Mouse (Mus musculus): Measurements from ENCODE around the gene Dcaf5. TPM values are rescaled to one million over a fixed set of nuclear protein-coding genes. Genes with fewer than 3 reads are reported as not detected.
A peak's percentile ranks its signal among the peaks of the same experiment; 100 is the strongest.

Gene Dcaf5
- polyA plus RNA-seq, 1 experiment from 2014 or later, result 17.4 TPM

DNA sequence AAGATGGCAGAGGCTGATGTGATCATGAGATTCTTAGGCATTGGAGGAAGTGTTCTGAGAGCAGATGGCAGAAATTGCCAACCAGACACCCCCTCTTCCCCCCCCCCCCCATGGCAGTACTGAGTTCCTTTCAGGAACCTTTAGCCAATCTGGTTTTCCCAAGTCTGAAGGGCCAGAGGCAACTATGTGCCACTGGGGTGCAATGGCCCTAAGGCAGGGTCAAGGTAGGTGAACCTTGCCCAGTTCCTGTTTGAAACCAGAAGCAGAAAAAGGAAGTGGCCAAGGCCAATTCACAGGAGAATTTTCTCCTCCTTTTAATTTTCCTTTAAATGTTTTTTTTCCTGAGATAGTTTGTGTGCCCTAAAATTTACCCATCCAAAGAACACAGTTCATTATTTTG, 110.4 kb downstream of the Dcaf5 start:
- H3K4me2 ChIP-seq (replicated peaks), result no peak overlapping the region
- H3K9ac ChIP-seq, result no peak overlapping the region
- H3K27me3 ChIP-seq, result no peaks in the 10 kb centered on the region
- peaks cover 27% of the 10 kb centered on the region for H3K4me1 ChIP-seq
- ATAC-seq (ENCODE audit: low FRiP score, low read depth), result no peak
- no peaks in the 10 kb centered on the region for H3K36me3 ChIP-seq
- no peak overlapping the region for H3K27ac ChIP-seq
- no peak overlapping the region for H3K4me3 ChIP-seq
- no peaks in the 10 kb centered on the region for H3K9me3 ChIP-seq

DNA sequence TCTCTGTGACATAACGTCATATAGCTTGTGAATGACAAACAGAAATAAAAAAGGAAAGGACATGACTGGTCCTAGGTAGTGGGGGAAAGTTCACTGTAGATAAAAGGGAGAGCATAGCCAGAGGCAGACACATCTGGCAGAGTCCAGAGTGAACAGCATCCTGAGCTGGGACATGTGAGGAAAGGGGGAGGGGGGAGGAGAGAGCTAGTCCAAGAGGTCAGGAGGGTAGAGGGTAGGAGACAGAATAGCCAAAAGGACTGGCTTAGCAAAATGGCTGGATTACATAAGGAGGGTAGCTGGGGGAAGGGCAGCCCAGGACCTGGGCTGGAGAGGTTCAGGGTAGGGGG, 111.6 kb downstream of the Dcaf5 start:
- no peak overlapping the region for H3K27ac ChIP-seq
- WGBS, result 30% methylated on average over 1 of the region's 1 CpGs

GRCm38 (mm10) chr12:80324051-80324784, 112.2 kb downstream of the Dcaf5 start:
- H3K27me3 ChIP-seq, result no peaks in the 10 kb centered on the region
- no peak overlapping the region for H3K9ac ChIP-seq
- no peak overlapping the region for H3K4me3 ChIP-seq
- H3K4me1 ChIP-seq, result peaks cover 22% of the 10 kb centered on the region
- no peaks in the 10 kb centered on the region for H3K9me3 ChIP-seq
- ATAC-seq (ENCODE audit: low FRiP score, low read depth), result no peak
- H3K4me2 ChIP-seq (replicated peaks), result no peak overlapping the region
- no peak overlapping the region for H3K27ac ChIP-seq
- H3K36me3 ChIP-seq, result no peaks in the 10 kb centered on the region
- 34% methylated on average over 9 of the region's 9 CpGs for WGBS

More for the DNA sequence above, 111.6 kb downstream of the Dcaf5 start:
- no peak overlapping the region for H3K4me2 ChIP-seq (replicated peaks)
- ATAC-seq (ENCODE audit: low FRiP score, low read depth), result no peak
- no peaks in the 10 kb centered on the region for H3K27me3 ChIP-seq
- H3K9ac ChIP-seq, result no peak overlapping the region
- peaks cover 25% of the 10 kb centered on the region for H3K4me1 ChIP-seq
- H3K36me3 ChIP-seq, result no peaks in the 10 kb centered on the region
- H3K4me3 ChIP-seq, result no peak overlapping the region
- no peaks in the 10 kb centered on the region for H3K9me3 ChIP-seq

DNA sequence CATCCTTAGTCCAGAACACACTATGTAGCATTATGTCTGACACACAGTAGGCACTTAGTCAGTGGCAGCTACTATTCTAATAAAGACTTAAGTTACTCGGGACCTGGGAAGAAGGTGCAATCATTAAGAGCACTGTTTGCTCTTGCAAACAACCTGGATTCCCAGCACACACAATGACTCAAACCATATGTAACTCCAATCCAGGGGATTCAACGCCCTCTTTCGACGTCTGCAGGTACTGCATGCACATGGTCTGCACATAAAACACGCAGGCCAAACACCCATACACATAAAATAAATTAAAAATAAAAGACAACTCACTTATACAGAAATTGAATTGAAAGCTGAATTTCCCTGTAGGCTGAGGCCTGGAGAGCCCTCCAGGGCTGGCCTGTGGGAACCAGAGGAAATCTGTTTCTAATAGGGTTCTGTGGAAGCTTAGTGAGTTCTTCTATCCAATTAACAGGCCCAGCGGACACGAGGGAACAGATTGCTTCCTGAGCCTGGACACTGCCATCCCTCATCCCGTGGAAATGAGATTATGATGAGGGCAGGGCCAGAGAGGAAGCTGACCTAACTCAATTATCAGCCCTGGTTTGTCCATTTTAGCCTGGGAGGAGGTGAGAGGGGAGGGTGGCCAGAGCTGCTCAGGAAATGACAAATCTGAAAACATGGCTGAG, 112.9 kb downstream of the Dcaf5 start:
- no peaks in the 10 kb centered on the region for H3K9me3 ChIP-seq
- H3K4me2 ChIP-seq (replicated peaks), result no peak overlapping the region
- no peak overlapping the region for H3K9ac ChIP-seq
- H3K4me3 ChIP-seq, result no peak overlapping the region
- H3K27ac ChIP-seq, result no peak overlapping the region
- 47% methylated on average over 8 of the region's 8 CpGs for WGBS
- H3K36me3 ChIP-seq, result no peaks in the 10 kb centered on the region
- no peaks in the 10 kb centered on the region for H3K27me3 ChIP-seq
- no peak for ATAC-seq (ENCODE audit: low FRiP score, low read depth)
- peaks cover 27% of the 10 kb centered on the region for H3K4me1 ChIP-seq

GRCm38 (mm10) chr12:80322494-80322893, 113.9 kb downstream of the Dcaf5 start:
- Histone ChIP-seq H3K9ac (no peak overlapping the region), H3K4me2 (replicated peaks) (no peak overlapping the region), H3K4me1 (peaks cover 27% of the 10 kb centered on the region), H3K27ac (no peak overlapping the region), H3K36me3 (no peaks in the 10 kb centered on the region), H3K9me3 (no peaks in the 10 kb centered on the region), H3K27me3 (no peaks in the 10 kb centered on the region), H3K4me3 (no peak overlapping the region)
- no peak for ATAC-seq (ENCODE audit: low FRiP score, low read depth)
- 71% methylated on average over 6 of the region's 6 CpGs for WGBS

DNA sequence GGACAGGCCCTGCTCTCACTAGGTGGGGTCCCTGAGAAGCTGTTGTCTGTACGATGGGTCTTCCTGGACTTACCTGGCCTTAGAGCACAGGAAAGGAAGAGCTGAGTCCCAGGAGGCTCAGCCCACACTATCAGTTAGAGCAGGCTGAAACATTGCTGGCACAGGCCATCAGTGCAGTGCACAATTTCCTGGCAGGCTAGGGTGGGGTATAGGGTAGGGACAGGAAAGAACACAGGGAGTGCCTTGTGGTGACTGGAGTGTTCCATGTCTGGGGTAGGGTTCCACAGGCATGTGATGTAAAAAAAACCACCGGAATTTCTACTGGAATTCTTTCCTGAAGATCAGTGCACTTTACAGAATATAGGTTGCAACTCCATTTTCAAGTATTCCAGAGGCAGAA, 117.3 kb downstream of the Dcaf5 start:
- WGBS, result 79% methylated on average over 2 of the region's 2 CpGs
- H3K27ac ChIP-seq, result peak overlapping the region; percentile 52; the same call in 1 of the 2 replicates
- no peak overlapping the region for H3K4me2 ChIP-seq (replicated peaks)
- H3K9ac ChIP-seq, result no peak overlapping the region
- H3K9me3 ChIP-seq, result no peaks in the 10 kb centered on the region
- H3K27me3 ChIP-seq, result no peaks in the 10 kb centered on the region
- no peaks in the 10 kb centered on the region for H3K36me3 ChIP-seq
- H3K4me3 ChIP-seq, result no peak overlapping the region
- H3K4me1 ChIP-seq, result peaks cover 10% of the 10 kb centered on the region; the same call in 1 of the 2 replicates
- no peak for ATAC-seq (ENCODE audit: low FRiP score, low read depth)

GRCm38 (mm10) chr12:80315321-80315720, 121.1 kb downstream of the Dcaf5 start:
- H3K27me3 ChIP-seq, result no peaks in the 10 kb centered on the region
- 96% methylated on average over 2 of the region's 2 CpGs for WGBS
- ATAC-seq (ENCODE audit: low FRiP score, low read depth), result no peak

DNA sequence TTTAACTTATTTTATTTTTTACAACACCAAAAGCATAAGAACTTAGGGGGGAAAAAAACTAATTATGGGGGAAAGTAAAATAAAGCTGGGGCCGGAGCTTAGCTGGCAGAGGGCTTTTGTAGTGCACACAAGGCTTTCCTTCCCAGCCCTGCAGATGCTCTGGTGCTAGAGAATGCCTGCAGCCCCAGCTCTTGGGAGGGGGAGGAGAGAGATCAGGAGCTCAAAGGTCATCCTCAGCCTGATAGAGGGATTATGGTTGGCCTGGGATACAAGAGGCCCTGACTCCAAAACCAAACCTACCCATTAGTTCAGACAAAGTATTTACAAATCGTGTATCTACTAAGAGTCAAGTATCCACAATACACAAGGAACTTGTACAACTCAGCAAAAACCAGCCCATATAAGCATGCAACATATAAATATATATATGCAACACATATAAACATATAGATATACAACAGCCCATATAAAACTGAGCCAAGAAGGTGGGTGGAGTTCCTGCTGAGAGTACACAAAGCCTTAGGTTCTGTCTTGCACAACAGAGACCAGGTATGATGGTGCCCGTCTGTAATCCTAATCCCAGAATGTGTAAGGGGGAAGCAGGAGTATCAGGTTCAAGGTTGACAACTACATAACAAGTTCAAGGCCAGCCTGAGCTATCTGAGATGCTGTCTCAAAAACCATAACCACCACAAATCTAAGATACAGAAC, 124.3 kb downstream of the Dcaf5 start:
- ATAC-seq (ENCODE audit: low FRiP score, low read depth), result no peak
- H3K4me2 ChIP-seq (replicated peaks), result no peak overlapping the region
- WGBS, result 71% methylated on average over 3 of the region's 3 CpGs
- H3K36me3 ChIP-seq, result no peaks in the 10 kb centered on the region
- no peak overlapping the region for H3K4me3 ChIP-seq
- no peaks in the 10 kb centered on the region for H3K4me1 ChIP-seq
- no peak overlapping the region for H3K9ac ChIP-seq
- no peaks in the 10 kb centered on the region for H3K27me3 ChIP-seq
- H3K9me3 ChIP-seq, result no peaks in the 10 kb centered on the region
- H3K27ac ChIP-seq, result no peak overlapping the region

More at GRCm38 (mm10) chr12:80315321-80315720, 121.1 kb downstream of the Dcaf5 start:
- H3K4me3 ChIP-seq, result no peak overlapping the region
- no peak overlapping the region for H3K27ac ChIP-seq
- H3K9me3 ChIP-seq, result no peaks in the 10 kb centered on the region
- H3K4me1 ChIP-seq, result peaks cover 8% of the 10 kb centered on the region; the same call in 1 of the 2 replicates
- no peak overlapping the region for H3K9ac ChIP-seq
- H3K36me3 ChIP-seq, result no peaks in the 10 kb centered on the region
- H3K4me2 ChIP-seq (replicated peaks), result no peak overlapping the region

DNA sequence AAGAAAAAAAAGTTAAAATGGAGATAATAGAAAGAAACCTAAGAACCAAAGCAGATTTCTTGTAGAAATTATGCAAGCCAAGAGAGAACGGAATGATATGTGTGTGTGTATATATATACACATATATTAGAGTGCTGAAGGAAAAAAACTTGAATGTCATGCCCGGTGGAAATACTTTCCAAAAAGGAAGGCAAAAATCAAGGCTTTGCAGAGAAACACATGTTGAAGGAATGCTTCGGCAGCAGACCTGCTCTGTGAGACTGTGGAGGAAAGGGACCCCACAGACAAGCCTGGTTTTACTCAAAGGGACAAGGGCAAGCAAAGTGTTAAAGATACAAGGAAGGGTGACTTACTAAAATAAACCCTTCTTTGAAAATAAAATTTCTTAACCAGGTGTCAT, 128.8 kb downstream of the Dcaf5 start:
- no peak overlapping the region for H3K9ac ChIP-seq
- H3K36me3 ChIP-seq, result no peaks in the 10 kb centered on the region
- 43% methylated on average over 3 of the region's 3 CpGs for WGBS
- H3K4me1 ChIP-seq, result no peaks in the 10 kb centered on the region
- ATAC-seq (ENCODE audit: low FRiP score, low read depth), result no peak
- no peaks in the 10 kb centered on the region for H3K9me3 ChIP-seq
- no peak overlapping the region for H3K27ac ChIP-seq
- no peak overlapping the region for H3K4me3 ChIP-seq
- no peak overlapping the region for H3K4me2 ChIP-seq (replicated peaks)
- no peaks in the 10 kb centered on the region for H3K27me3 ChIP-seq

- 94% methylated on average over 3 of the region's 3 CpGs for WGBS
- H3K4me3 ChIP-seq, result no peak overlapping the region
- H3K4me1 ChIP-seq, result no peaks in the 10 kb centered on the region
- no peak overlapping the region for H3K4me2 ChIP-seq (replicated peaks)
- no peaks in the 10 kb centered on the region for H3K9me3 ChIP-seq
- H3K9ac ChIP-seq, result no peak overlapping the region
- no peaks in the 10 kb centered on the region for H3K36me3 ChIP-seq
- no peak for ATAC-seq (ENCODE audit: low FRiP score, low read depth)
- H3K27me3 ChIP-seq, result no peaks in the 10 kb centered on the region
- no peak overlapping the region for H3K27ac ChIP-seq
Observed at GRCm38 (mm10) chr12:80304518-80304917, 131.9 kb downstream of the Dcaf5 start.

- Histone ChIP-seq H3K9ac (no peak overlapping the region), H3K9me3 (no peaks in the 10 kb centered on the region), H3K27me3 (no peaks in the 10 kb centered on the region), H3K4me1 (no peaks in the 10 kb centered on the region), H3K4me3 (no peak overlapping the region), H3K27ac (no peak overlapping the region), H3K36me3 (no peaks in the 10 kb centered on the region), H3K4me2 (replicated peaks) (no peak overlapping the region)
- no peak for ATAC-seq (ENCODE audit: low FRiP score, low read depth)
- WGBS, result 56% methylated on average over 9 of the region's 9 CpGs
Observed at GRCm38 (mm10) chr12:80300833-80301456, 135.5 kb downstream of the Dcaf5 start.

DNA sequence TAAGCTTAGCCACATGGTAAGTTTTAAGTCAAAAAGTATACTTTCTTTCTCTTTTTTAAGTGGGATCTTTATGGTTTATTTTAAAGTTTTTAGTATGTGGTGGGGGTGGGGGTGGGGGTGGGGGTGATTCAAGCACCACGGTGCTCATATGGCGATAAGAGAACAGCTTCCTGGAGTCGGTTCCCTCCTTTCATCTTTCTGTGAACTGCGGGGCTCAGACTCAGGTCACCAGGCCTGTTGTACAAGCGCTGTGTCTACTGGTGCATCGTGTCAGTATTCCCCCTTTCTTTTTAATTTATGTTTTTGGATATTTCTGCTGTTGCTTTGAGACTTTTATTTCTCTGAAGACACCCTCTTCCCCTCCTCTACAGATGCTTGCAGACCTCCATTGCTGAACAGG, 137.7 kb downstream of the Dcaf5 start:
- no peaks in the 10 kb centered on the region for H3K4me1 ChIP-seq
- no peak overlapping the region for H3K4me3 ChIP-seq
- H3K9me3 ChIP-seq, result no peaks in the 10 kb centered on the region
- peak overlapping the region; percentile 10; the same call in 1 of the 2 replicates for H3K27ac ChIP-seq
- 42% methylated on average over 6 of the region's 6 CpGs for WGBS
- H3K4me2 ChIP-seq (replicated peaks), result no peak overlapping the region
- ATAC-seq (ENCODE audit: low FRiP score, low read depth), result no peak
- no peak overlapping the region for H3K9ac ChIP-seq
- H3K27me3 ChIP-seq, result no peaks in the 10 kb centered on the region
- H3K36me3 ChIP-seq, result no peaks in the 10 kb centered on the region
